Mouse (Mus musculus): ENCODE measurements around the gene Sh2d2a.
A peak's percentile ranks its signal among the peaks of the same experiment; 100 is the strongest.
"Not testable (repeated sequence)": the region's sequence is repeated elsewhere in the genome, so short reads cannot be mapped to it uniquely, and the experiment has no call there.

The Sh2d2a gene

DNA sequence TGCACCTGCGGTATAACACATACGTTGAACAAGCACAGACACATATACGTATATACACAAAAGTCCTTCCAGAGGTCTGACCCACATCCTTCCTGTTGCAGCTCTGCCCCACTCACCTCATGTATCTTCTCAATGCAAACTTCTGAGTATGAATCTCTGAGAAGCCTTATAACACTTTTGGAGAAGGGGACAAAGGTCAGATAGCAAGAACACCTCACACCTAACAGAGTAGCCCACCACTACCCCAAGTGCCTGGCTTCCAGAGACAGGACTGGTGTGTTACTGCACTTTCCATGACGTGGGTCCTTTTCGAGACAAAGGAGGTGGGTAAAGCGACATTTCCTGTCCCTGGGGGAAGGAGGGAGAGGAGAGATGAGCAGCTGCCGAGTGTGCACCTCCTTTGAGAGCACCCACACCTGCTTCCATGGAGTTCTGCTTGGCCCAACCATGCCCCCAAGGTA is at the start of gene Sh2d2a:
Gene Sh2d2a, plus strand, starts transcription at position 106 of the 461 bp plus-strand sequence.
- no peak for DNase-seq

- no peak for DNase-seq
These were observed 44.9 kb upstream of the Sh2d2a start for GRCm38 (mm10) chr3:87801681-87802080.

DNA sequence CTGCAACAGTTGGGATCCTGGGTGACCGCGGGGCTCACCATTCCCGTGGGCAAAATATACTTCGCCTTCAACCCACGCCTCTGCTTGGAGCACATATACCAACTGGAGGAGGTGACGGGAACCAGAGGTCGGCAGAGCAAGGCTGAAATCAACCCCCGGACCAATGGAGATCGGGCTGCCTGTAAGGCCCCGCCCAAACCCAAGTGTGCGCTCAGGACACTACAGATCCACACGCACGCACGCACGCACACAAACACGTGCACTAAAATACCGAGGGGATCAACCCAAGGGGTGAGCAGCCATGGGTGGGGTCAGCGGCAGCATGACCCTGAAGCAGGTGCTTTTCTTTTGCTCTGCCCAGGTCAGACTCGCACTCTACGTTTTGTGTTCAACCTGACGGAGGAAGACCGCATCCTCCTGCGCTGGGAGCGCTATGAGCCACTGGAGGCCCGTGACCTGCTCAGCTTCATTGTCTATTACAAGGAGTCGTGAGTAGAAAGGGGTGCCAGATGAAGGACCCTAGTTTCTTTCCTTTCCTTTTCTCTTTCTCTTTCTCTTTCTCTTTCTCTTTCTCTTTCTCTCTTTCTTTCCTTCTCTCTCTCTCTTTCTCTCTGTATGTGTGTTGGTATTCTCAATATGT is 42.4 kb upstream of the Sh2d2a start:
- no peak for DNase-seq

- DNase-seq = no peak
These were observed 37.1 kb upstream of the Sh2d2a start for GRCm38 (mm10) chr3:87809322-87809962.

GRCm38 (mm10) chr3:87811297-87811696 is 35.3 kb upstream of the Sh2d2a start:
- no peak for DNase-seq

GRCm38 (mm10) chr3:87812413-87812812 is 34.1 kb upstream of the Sh2d2a start:
- DNase-seq = no peak

GRCm38 (mm10) chr3:87812873-87813272 is 33.7 kb upstream of the Sh2d2a start:
- no peak for DNase-seq

DNA sequence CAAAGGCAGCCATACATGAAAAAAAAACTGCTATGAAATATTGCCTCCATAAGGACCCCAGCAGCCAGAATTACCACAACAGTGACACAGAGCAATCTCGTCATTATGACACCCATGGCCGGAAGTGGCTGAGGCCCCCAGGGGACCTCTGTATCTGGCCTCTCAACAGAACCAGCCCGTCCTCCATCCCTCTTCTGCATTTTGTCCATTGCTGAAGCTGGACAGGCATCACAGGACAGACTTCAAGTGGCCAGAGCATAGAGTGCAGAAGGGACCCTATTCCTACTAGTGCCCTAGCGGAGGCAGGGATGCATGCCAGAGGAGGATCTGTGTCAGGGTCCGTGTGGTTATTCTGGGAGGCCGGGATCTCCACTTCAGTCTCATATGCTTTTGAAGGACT is 30.4 kb upstream of the Sh2d2a start:
- no peak for DNase-seq

- peak; percentile 79 for DNase-seq
These were observed 29.9 kb upstream of the Sh2d2a start for GRCm38 (mm10) chr3:87816646-87817093.

DNA sequence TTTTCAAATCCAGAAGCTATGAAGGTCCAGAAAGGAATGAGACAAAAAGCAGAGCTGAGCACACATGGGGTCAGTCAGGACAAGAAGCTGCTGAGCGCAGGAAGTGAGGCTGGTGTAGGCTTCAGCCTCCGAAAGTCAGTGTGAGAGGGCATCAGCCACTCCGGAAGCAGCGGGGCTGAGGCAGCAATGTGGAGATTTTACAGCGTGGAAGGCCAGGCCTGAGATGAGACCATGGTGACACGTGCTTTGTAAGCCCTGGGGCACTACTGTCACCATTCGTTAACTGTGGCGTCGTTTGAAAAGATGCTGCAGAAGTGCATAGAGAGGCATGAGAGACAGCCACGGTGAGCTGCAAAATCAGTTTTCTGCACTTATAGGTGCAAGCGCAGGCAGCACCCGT is 28.3 kb upstream of the Sh2d2a start:
- no peak for DNase-seq

DNA sequence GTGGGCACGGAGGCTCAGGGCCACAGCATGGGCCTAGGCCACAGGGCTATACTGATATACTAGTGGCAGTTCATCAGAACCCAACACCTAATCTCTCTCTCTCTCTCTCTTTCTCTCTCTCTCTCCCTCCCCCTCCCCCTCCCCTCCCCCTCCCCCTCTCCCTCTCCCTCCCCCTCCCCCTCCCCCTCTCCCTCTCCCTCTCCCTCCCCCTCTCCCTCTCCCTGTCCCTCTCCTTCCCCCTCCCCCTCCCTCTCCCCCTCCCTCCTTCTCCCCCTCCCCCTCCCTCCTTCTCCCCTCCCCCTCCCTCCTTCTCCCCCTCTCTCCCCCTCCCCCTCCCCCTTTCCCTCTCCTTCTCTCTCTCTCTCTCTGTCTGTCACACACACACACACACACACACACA is 22.3 kb upstream of the Sh2d2a start, which contains the start of gene Pear1:
Gene Pear1, minus strand, starts transcription at position 101 of the 400 bp plus-strand sequence.
- DNase-seq = not testable (repeated sequence)

- no peak for DNase-seq
These were observed 18.1 kb upstream of the Sh2d2a start for GRCm38 (mm10) chr3:87828435-87828834.

DNA sequence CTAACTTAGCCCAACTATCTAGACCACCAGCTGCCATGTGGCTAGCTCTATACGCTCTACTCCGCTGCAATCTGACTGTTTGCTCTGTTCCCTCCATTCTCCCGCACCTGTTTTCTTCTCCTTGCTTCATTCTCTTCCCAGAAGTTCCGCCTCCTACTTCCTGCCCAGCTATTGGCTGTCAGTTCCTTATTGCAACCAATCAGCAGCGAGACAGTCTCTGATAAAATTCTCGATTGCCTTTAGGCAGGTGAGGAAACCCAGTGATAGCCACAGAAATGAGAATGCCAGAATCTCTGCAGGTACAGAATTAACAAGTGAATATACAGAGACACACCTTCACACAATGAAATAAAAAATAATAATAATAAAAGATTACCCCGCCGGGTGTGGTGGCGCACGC is 17.5 kb upstream of the Sh2d2a start:
- DNase-seq = no peak

- no peak for DNase-seq
These were observed 14.3 kb upstream of the Sh2d2a start for GRCm38 (mm10) chr3:87832109-87832859.

DNA sequence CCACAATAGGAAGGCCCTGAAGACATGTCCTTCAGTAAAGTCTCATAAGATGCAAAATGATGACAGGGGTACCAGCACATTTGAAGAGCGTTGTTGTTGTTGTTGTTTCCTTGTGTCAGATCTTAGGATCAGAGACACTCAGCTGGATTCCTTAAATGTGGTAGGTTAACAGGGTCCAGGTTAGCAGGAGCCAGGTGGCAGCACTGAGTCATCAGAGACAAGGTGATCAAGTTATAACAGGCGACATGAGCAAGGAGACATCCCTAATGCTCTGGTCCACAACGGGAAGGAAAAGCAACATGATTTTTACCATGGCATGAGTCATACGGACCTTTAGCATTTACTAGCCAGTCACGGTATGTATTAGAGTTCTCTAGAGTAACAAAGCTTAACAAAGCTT is 13.1 kb upstream of the Sh2d2a start:
- peak; percentile 25 for DNase-seq

GRCm38 (mm10) chr3:87838622-87839021 is 7.9 kb upstream of the Sh2d2a start:
- peak; percentile 81 for DNase-seq

GRCm38 (mm10) chr3:87840858-87841257 is 5.7 kb upstream of the Sh2d2a start:
- no peak for DNase-seq

- no peak for DNase-seq
These were observed 1.6 kb upstream of the Sh2d2a start for GRCm38 (mm10) chr3:87844981-87845380.

DNA sequence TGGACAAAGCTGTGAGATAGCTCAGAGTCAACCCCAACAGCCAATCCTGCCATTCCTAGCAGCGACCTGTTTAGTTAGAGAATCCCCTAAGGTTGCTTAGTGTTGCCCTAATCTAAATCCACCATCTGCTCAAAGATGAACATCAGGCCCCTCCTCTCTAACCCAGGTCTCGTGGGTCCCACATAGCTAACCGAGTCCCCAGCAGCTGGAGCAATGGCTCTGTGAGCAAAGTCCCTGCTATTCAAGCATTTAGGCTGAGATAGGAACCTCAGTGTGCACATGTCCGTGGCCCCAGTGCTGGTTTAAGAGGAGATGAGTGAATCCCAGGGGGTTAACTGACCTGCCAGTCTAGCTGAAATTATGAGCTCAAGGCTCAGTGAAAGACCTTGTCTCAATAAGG is 369 bp upstream of the Sh2d2a start:
- DNase-seq = no peak

DNA sequence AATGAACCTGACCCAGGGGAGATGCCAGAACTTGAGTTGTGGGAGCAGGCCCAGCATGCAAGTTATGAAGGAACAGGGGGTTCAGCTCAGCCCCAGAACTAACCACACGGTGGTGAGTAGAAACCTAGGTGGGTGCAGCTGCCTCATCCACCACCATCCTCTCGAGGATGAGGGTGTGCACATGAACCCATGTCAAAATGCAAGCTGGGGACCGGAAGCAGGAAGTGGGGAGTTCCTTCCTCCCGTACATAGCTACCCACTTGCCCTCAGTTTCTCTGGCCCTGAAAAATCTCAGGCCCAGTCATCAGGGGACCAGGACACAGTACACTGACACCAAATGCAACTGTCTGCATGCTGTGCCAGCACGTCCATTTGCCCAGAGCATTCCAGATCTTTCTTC is 1.1 kb downstream of the Sh2d2a start:
- no peak for DNase-seq

- DNase-seq = no peak
These were observed 2.6 kb downstream of the Sh2d2a start for GRCm38 (mm10) chr3:87849117-87849516.

- DNase-seq = peak; percentile 46
These were observed 8.4 kb downstream of the Sh2d2a start for GRCm38 (mm10) chr3:87854795-87855568.

GRCm38 (mm10) chr3:87855936-87856335 is 9.4 kb downstream of the Sh2d2a start:
- DNase-seq = no peak
